Mouse (Mus musculus) WW6 (cell line): Measurements from ENCODE around the gene Vmn2r98.
"Not testable (repeated sequence)": the region's sequence is repeated elsewhere in the genome, so short reads cannot be mapped to it uniquely, and the experiment has no call there.

Experiments used
- DNase-seq: peaks from one replicate; pipeline ENCODE4 v3.0.0-alpha.2; 2013; ENCODE audit warnings: low read depth, low spot score

Gene Vmn2r98

GRCm38 (mm10) chr17:19053160-19053559 lies at the start of gene Vmn2r98:
Gene Vmn2r98, plus strand, starts transcription at chr17:19053460.
- not testable (repeated sequence) for DNase-seq

GRCm38 (mm10) chr17:19031441-19031840 lies 21.8 kb upstream of the Vmn2r98 start:
- DNase-seq: not testable (repeated sequence)

GRCm38 (mm10) chr17:19031962-19032361 lies 21.3 kb upstream of the Vmn2r98 start:
- DNase-seq: no peak

- DNase-seq: no peak
Observed at GRCm38 (mm10) chr17:19032721-19033120, 20.5 kb upstream of the Vmn2r98 start.
